Mouse (Mus musculus) kidney, postnatal 10 days (tissue): ENCODE data around the gene Rin2.

ENCODE experiments used
- DNase-seq: peaks from one replicate; pipeline ENCODE4 v3.0.0; 2021; ENCODE audit warnings: mixed read lengths

The Rin2 gene

DNA sequence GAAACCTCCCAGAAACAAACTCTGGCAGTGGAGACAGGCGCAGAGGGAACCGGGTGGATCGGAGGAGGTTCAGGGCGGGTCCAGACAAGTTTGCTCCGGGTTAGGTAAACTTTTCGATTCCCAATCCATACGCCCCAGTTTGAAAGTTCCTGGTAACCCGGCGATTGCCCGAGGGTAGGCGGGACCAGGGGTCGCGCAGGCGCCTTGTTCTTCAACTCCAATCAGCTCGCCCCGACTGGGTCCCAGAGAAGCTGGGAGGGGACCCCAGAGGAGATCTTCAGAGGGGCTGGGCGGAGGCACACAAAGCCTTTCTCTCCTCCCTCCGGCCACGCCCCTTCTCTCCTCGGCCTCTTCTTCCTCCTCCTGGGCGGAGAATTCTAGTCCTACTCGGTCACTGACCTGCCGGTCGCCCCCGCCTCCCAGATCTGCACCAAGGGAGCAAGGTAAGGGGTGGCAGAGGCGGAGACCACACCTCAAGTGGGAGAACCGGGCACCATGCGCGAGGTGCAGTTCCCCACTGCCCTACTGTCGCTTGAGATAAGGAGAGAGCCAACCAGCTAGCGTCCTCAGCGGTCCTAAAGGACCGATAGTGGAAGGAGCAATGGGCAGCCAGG lies at the start of gene Rin2:
Gene Rin2 (plus strand): TSS at position 74 of the 614 bp plus-strand sequence.
- peak; percentile 92 for DNase-seq

DNA sequence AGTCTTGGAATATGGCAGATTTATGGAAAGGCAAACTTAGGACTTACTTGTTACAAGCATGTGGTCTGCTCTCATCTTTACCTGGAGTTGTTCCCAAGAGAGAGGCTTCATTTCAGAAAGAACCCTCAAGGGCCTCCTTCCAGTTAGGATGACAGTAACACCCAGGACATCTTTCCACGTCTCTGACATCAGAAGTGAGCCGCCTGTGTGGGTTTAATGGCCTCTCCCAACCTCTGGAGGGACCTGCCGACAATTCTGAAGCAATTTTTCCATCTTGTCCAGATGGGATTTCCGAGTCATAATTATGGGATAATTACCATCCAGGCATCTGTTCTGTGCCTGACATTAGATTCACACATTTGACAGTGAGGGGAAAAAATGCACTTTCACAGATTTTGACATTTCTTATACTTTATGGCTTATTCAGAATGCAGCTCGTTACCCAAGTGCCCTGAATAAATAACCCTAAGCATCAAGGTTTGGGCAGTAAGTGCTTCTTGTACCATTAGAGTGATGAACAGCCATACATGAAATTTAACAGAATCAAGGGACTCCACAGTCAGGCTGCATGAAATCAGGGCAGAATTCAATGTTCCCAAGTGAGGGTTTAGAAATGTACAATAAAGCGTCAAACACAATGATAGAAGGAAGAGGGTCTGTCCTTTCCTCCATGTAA lies 43.8 kb upstream of the Rin2 start:
- DNase-seq: no peak

DNA sequence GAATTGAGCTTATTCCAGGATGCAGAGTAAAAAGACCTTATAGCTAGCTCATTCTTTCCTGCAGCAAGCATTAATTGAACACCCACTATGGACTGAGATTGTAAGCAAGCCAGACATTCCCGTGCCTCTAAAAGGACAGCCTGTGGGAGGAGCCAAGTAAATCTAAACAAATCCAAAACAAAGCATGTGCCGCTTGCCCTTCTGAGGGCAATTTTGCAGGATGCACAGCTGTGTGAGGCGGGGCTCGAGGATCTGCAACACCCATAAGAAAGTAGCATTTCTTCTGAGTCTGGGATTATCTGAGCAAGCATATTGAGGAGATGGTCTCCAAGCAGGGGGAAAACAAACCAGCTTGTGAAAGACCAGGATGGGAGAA lies 43.2 kb upstream of the Rin2 start:
- no peak for DNase-seq

DNA sequence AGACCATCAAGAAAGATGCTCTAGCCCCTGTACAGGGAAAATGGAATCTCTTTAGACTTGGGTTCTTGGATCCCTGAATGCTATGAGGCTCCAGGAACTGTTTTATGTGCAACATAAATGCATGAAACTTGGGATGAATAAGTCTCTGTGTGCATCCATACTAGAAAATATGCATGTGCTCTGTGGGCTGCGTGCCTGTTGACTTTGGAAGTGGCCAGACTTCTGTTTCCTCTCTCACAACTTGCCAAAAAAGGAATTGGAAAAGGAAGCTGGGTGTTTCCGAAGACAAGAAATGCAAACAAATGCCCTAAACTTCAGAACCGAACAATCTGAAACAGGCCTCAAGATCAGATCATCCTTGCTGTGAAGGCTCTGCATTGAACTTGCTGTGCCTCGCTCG lies 41.2 kb upstream of the Rin2 start:
- DNase-seq: peak; percentile 39

DNA sequence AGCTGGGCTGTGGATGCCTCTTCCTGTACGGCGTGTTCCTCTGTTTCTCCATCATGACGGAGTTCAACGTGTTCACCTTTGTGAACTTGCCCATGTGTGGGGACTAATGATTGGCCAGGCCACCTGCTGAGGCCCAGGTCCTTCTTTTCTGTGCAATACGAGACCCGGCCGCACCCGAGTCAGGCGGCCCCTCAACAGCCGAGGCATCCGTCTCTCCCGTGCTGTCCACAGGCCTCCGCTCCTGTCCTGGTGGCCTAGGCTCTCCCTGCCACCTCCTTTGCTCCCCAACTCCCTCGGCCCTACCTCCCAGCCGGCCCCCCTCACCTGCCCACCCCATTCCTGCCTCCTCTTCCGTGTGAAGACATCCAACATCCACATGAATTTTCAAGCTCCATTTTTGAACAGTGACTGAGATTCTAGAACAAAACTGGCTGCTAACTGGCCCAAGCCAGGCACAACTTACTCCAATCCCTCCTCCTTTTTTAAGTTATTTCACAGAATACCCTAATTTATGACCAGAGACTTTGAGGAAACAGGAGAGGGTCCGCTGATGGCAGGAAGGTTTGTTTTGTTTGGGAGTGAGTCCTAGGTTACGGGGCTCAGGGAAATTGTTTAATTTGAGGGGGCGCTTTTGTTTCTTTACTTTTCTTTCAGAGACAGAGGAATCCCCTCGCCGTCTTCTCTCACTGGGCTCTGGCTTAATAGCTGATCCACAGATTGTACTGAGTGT lies 34.6 kb upstream of the Rin2 start:
- DNase-seq: no peak

DNA sequence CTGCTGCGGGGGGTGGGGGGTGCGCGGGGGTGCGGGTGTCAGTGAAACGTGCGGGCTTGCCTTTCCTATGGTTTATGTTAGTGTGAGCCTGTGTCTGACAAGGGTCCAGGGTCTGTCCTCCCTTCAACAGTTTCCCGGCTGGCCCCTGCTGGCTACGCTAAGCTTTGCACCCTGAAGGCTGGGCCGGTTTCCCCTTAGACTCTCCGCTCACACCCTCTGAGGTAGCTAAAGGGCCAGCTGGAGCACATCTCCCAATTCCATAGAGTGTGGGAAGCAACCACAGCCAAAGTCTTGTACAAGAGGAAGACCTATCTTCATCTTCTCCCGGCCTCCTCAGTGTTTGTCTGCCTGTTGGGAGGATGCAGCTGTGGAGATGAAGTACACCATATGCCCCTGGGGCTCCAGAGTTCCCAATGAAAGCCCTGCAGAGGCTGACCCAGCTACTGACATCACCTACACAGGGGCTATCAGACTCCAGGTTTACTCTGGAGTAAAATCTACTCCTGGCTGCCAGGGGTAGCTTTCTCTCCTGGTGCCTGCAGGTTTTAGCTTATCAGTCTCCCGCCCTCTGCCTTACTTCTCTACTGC lies 19.5 kb upstream of the Rin2 start:
- DNase-seq: peak; percentile 18

DNA sequence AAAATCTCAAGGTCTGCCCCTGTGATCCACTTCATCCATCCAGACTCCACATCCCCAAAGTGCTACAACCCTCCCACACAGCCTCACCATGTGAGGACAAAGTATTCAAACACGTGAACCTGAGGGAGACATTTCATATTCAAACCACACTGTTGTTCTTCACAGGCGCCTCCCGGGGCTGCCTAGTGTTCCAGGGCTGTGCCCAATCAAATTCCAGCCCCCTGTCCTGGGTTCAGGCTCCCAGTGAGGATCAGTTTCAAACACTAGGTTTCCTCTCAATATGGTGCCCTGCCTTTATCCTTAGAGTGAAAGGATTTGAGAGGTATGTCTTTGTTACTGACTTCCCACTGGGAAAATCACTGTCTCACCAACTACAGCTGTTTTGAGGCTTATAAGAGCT lies 18.9 kb upstream of the Rin2 start:
- DNase-seq: no peak

DNA sequence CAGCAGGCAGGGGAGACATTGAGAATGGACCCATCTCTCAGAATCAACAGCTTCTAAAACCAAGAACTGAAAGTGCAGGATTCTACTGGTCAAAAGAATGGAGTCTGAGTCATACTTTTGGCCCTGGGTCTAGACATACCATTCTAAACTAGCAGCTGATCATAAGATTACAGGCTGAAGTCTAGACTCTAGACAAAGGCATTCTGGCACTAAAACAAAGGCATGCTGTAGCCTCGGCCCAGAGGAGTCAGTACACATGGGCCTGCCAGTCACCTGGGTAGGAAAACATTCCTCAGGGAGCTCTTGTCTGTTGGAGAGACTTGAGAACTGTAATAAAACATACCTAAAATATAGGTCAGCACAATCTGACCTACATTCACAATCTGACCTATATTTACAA lies 18.3 kb upstream of the Rin2 start:
- no peak for DNase-seq

DNA sequence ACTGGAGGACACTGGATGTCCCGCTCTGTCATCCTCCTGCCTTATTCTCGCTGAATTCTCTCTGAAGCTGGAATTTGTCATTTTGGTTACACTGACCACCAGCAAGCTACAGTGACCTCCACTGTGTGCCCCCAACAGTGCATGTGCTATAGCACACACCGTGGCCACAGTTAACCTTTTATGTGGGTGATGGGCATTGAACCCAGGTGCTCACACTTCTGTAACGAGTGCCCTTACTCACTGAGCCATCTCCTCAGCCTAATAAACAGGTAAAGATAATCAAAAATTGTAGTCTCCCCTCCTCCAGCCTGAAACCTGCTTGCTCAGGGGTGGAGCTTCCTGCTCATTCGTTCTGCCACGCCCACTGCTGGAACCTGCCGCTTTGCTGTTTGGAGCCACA lies 13.8 kb upstream of the Rin2 start:
- DNase-seq: no peak

DNA sequence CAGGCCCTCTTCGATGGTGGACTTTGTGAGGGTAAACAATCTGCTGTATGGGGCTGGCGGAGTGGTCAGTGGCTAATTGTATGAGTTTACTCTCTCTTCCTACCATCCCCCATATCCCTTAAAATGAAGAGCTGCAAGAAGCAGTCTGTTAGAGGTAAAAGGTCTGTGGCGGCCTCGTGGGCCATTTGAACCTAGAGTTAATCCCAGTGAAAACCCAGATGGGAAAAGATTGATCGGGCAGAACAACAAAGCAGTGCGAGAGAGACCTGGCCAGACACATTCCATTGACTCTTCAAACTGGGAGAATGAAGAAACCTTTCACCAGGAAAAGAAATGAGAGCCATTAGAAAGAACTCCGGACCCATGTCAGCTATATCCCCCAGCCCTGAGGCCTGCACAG lies 11.1 kb upstream of the Rin2 start:
- DNase-seq: no peak

DNA sequence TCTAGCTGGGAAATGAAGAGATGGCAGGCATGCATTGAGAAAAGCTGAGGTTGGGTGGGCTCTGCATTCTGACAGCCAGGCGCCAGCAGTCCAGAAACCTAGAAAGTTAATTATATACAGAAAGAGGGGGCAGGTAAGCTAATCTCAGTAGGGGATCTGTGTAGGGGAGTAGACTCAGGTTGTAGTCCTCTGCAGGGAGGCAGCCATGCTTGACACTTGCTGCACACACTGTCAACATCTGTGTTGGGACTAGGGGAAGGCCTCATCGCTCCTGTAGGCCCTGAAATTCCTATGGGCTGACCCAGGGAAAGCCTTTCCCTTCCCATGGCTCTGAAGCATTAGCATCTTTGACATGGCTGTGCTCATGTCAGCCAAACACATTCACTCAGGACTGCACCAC lies 10.7 kb upstream of the Rin2 start:
- DNase-seq: peak; percentile 45

DNA sequence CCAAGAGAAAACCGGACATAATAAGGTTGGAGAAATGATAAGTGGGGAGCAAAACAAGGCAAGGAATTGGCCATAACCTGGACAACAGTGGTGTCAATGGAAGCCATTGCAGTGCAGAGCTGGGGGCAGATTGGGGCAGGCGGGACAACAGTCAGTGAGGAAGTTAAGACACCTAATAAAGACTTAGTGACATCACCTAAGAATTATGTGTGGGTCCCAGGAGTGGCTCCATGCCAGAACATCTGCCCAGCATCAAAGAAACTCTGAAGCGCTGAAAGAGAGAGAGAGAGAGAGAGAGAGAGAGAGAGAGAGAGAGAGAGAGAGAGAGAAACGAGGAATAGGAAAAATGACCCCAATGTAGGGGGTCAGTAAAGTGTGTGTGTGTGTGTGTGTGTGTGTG lies 6.9 kb upstream of the Rin2 start:
- no peak for DNase-seq

DNA sequence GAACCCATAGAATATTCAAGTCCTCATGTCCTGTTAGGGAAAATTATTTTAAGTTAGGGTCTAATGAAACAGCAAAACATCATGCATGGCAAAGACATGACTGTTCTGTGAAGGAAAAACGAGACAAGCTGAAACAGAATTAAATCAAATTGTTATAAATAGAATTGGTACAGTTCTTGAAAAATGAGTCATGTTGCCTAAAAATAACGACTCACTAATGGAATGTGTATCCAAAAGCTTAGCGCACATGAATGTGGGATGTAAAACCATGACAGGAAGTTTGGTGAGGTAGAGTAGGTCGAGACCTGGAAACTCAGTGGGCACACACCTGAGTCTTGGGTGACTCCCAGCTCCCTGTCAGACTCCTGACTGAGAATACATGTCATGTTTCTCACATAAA lies 4.9 kb upstream of the Rin2 start:
- no peak for DNase-seq

DNA sequence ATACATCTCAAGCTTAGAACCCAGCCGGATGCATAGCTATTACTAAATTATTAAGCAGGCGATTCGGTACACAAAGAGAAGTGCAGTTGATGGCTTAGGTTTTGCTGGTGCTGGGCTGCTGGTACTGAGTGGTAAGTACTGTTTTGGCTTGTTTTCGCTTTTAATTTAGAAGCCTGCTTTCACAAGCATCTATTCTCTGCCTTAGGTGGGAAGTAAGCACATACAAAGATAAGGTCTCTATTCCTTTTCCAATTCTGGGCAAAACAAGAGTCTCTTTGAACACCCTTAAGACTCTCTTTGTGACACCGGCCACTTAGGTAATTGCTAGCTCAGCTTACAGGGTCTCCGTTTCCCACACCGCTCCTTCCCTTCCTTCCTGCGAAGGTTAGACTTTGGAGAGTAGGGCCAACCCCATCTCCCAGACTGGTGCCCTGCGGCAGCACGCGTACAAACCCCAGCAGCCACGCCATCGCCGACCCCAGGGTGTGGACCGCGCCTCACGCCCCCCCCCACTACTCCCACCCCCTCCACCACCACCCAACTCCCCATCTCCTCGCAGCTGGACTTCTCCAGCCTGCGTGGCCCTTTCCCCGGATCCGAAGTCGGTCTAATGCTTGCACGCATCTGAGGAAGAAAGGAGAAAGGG lies 396 bp upstream of the Rin2 start:
- no peak for DNase-seq

DNA sequence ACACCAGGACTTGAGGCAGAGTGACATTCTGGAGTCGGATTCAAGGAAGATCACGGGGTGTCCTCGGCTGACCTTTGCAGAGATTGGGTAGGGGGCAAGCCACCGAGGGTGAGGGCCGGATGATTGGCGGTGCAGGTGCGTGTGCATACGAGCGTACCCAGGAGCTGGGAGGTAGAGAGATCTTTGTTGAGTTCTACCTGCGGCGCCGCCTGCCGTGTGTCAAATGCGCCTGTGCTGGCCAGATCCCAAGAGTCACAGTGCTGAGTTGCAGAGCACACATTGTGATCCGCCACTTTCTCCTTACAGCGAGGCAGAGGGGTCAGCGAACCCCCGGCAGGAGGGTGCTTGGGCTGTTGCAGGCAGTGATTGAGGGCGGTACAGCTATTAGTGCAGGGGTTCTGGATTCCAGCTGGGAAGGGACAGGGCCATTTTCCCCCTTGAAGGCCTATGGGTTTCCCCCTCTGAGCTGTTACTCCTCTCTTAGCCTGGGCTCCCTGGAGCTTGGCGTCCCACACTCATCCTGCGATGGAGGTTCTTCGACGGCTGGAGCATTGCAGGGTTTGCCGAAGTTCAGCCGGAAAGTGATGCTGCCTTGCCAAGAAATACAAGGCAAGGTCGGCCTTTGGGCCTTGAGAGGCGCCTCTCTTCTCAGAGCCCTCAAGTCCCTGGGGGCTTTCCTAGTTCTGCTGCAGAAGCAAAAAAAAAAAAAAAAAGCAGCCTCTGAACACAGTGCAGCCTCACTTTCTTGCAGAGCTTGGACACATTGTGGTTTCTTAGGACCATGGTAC lies 935 bp downstream of the Rin2 start:
- DNase-seq: peak; percentile 84

DNA sequence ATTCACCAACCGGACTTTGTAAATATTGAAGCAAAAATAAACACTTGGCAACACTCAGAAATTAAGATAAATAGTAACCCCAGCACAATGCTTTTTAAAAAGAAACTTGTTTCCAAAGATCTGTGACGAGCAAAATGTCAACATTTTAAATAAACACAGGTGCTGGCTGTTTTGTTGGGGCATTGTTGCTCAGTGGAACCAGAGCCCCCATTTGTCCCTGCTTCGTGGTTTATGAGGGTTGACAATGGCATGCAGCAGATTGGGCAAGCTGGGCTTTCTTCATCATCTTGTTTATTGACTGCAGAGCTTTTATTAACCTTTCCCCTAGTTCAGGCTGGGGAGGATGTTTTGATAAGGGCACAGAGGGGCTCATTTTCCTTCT lies 1.5 kb downstream of the Rin2 start:
- DNase-seq: no peak

DNA sequence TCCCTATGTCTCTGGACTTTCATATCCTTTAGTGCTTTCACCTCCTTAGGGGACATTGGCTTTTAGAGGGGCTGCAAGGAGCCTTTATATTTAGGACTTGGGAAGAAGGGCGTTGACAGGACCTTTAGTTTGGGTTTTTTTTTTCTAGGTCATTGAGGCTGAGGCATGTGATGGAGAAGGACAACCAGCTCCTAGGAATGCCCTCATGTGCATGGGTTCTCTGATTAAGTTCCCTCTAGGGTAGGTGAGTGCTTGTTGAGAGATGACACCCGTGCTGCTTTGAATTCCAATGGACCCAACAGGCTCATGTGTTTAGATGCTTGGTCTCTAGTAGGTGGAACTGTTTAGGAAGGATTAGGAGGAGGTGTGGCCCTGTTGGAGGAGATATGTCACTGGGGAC lies 1.9 kb downstream of the Rin2 start:
- no peak for DNase-seq

DNA sequence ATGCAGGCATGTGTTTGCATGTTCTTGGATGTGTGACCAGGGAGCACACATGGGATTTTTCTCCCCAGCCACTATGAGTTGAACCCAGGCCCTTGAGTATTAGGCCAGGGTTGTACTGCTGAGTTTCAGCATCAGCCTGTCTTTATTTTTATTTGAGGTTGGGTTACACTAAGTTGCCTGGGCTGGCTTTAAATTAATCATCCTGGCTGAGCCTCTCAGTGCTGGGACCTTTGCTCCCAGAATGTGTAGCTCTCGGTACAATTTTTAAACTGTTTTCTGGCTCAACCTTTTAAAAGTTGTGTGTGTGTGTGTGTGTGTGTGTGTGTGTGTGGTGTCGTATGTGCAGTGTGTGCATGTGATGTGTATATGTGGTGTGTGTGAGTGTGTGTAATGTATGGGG lies 5.1 kb downstream of the Rin2 start:
- DNase-seq: no peak

DNA sequence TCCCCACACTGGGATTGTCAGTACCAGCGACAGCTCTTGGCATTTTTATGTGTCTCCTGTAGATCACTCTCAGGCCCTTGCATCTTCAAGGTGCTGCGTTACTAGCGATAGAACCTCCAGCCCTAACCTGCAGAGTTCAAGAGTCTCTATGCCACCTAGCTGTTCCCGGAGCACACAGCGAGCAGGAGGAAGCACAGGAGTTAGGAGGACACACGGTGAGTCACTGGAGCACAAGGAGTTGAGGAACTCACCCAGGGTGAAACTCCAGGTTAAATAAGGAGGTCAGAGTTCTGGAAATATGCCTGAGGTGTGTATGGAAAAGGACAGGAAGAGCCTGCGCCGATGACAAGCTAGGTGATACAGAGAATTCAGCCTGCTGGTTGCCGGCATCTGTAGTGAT lies 5.7 kb downstream of the Rin2 start:
- DNase-seq: no peak

DNA sequence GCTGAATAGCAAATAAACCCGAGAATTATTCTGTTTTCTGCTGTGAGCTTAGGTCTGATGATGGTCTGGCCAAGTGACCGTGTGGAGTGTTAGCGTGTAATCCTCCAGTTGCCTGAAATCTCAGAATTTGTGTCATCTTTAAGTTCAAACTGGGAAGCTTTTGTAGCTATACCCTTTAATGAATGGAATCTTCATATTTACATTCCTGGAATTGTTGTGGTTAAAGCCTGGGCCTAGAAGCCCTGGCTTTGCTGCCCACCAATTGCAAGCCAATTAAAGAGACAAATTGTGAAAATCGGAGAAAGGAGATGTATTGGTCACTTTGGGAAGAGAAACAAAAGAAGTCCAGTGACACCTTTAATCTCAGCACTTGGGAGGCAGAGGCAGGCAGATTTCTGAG lies 6.6 kb downstream of the Rin2 start:
- DNase-seq: no peak

DNA sequence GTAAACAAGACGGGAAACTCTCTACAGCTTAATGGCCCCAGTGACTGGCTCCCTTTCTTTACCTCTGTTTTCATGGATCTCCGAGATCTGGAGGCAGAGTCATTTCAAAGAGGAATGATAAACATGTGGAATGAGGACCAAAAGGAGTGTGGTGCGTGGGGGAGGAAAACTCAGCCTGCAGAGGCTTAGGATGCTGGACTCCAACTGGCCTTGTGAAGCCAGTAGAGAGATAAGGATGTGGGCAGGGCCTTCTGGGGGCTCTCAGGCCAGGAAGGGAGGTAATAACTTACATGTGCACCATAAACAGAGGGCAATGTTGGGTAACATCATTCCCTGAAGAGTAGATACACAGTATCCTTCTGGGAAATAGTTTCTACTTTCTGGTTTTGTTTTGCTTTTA lies 7.9 kb downstream of the Rin2 start:
- DNase-seq: no peak

DNA sequence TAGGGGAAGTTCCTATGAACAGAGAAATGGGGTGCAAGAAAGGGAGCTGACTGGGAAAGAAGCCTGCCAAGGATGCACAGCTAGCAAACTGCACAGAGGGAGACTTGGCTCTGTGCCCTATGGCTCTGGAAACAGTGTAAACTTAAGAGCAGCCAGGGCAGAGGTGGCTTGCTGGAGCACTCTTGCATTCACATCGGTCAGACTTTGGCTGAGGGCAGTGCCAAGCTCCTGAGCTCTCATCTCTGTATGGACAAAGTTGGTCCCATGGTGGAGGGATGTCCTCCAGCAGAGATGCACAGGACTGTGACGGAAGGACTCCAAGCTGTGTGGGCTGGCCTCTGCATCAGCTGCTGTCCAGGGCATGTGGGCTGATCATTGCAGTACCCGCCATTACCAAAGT lies 8.5 kb downstream of the Rin2 start:
- DNase-seq: peak; percentile 90

DNA sequence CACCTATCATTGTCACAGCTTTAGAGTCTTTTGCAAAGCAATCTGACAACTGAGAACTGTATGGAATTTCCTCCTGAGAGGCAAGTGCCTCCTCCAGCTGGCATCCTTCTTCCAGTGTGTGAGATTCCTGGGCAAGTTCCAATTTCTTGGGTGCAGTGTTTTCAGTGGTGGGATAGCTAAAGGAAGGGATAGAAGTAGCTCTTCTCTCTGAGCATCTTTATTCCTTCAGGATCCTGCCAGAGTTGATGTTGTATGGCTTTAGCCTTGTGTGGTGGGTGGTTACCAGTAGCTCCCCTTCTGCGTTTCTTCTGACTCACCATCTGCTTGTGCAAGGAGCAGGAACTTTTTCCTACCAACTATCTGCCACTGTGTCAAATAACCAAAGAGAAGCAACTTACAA lies 9.1 kb downstream of the Rin2 start:
- DNase-seq: no peak
